Mouse (Mus musculus) liver, embryonic 14.5 days (tissue): Measurements from ENCODE around the gene 5830473C10Rik. TPM values are rescaled to one million over a fixed set of nuclear protein-coding genes. Genes with fewer than 3 reads are reported as not detected.

Experiments
- ATAC-seq: fragments of 200-750 bp; cut with Nextera tagmentation; 2 replicates; pipeline ENCODE4 v1.8.0; 2017; ENCODE audit warnings: moderate number of reproducible peaks, mild to moderate bottlenecking, moderate library complexity; ENCODE audit not compliant: insufficient read depth
- DNase-seq, 3 experiments: peaks; one replicate each; pipeline ENCODE4 v3.0.0-alpha.2; 2012 to 2013; ENCODE audit warnings: low read depth in 3 of 3, low spot score in 3 of 3
- H3K27ac ChIP-seq: fragments of 300-500 bp; sonication (generic); 2 replicates; pipeline ENCODE4 v1.5.1; 2014; ENCODE audit warnings: moderate library complexity, mild to moderate bottlenecking, control low read depth, inconsistent platforms
- H3K27me3 ChIP-seq: fragments of 300-500 bp; sonication (generic); 2 replicates; pipeline ENCODE4 v1.6.1; 2014; ENCODE audit warnings: mild to moderate bottlenecking, low read length, moderate library complexity; ENCODE audit not compliant: control insufficient read depth, insufficient read depth
- H3K36me3 ChIP-seq: fragments of 300-500 bp; sonication (generic); replicated peaks from 2 replicates; pipeline ENCODE4 v1.6.1; 2014; ENCODE audit warnings: low read depth; ENCODE audit not compliant: control insufficient read depth, insufficient read depth
- H3K4me1 ChIP-seq, 2 experiments: fragments of 200-500 bp in 1 of 2; fragments of 300-500 bp in 1 of 2; sonication (generic) in 1 of 2; replicated peaks; 2 replicates each; pipeline ENCODE4 v1.6.1; 2012 to 2014; ENCODE audit warnings: antibody characterized with exemption in 1 of 2, inconsistent platforms in 1 of 2, low read length in 1 of 2; ENCODE audit not compliant: control insufficient read depth in 2 of 2, insufficient read depth in 2 of 2
- H3K4me2 ChIP-seq: fragments of 300-500 bp; sonication (generic); 2 replicates; pipeline ENCODE4 v1.6.1; 2014; ENCODE audit warnings: low read depth, mild to moderate bottlenecking, control low read depth, moderate library complexity
- H3K4me3 ChIP-seq, 2 experiments: fragments of 200-500 bp in 1 of 2; fragments of 300-500 bp in 1 of 2; sonication (generic) in 1 of 2; 2 replicates each; pipeline ENCODE4 v1.5.1; 2012 to 2014; ENCODE audit warnings: low read depth in 2 of 2, low read length in 2 of 2, mild to moderate bottlenecking in 2 of 2, control low read depth in 1 of 2, inconsistent platforms in 1 of 2, moderate library complexity in 1 of 2; ENCODE audit not compliant: insufficient read depth in 1 of 2
- H3K9ac ChIP-seq: fragments of 300-500 bp; sonication (generic); replicated peaks from 2 replicates; pipeline ENCODE4 v1.6.1; 2014; ENCODE audit warnings: mild to moderate bottlenecking, control low read depth, moderate library complexity
- H3K9me3 ChIP-seq: fragments of 300-500 bp; sonication (generic); 2 replicates; pipeline ENCODE4 v1.6.1; 2016; ENCODE audit warnings: low read length, mixed read lengths; ENCODE audit not compliant: control insufficient read depth
- CTCF ChIP-seq: IDR thresholded peaks from 2 replicates; pipeline ENCODE4 v1.5.1; 2016; ENCODE audit warnings: antibody characterized with exemption, low read depth, control low read depth
- EP300 ChIP-seq: IDR thresholded peaks from 2 replicates; pipeline ENCODE4 v1.6.1; 2016; ENCODE audit warnings: antibody characterized with exemption, low read depth
- WGBS: fragments of 180-500 bp; shearing (Covaris S2); extraction: QIAGEN DNeasy Blood & Tissue Kit; methylation state at CpG from one replicate; pipeline ENCODE4 v1.1.7; 2014; ENCODE audit not compliant: insufficient replicate concordance; 5-methylcytosine and 5-hydroxymethylcytosine counted together
- polyA plus RNA-seq, 2 experiments: library from polyadenylated mRNA; depleted of rRNA in 1 of 2; stranded (reverse) in 1 of 2; unstranded in 1 of 2; fragments of >200 nt; fragmentation: Nextera tagmentation in 1 of 2; extraction: Ambion mirVana in 1 of 2; gene quantifications; 2 replicates each; pipeline versions ENCODE4 v1.2.1 to v1.2.3; 2012 to 2014

5830473C10Rik gene
- polyA plus RNA-seq, 2 experiments: 0.72 to 0.85 TPM

- H3K27me3 ChIP-seq: no peaks in the 10 kb centered on the region
- no peaks in the 10 kb centered on the region for H3K9me3 ChIP-seq
- H3K36me3 ChIP-seq: no peaks in the 10 kb centered on the region
- H3K4me2 ChIP-seq: no peak overlapping the region
- no peaks in the 10 kb centered on the region for H3K4me1 ChIP-seq
- no peak overlapping the region for H3K27ac ChIP-seq
- H3K4me3 ChIP-seq: no peak overlapping the region
- DNase-seq: no peak
- WGBS: 74% methylated on average over 4 of the region's 4 CpGs
- TF ChIP-seq CTCF: no peak
- TF ChIP-seq EP300: no peak
- no peak overlapping the region for H3K9ac ChIP-seq
- no peak for ATAC-seq
Observed at GRCm38 (mm10) chr5:90627423-90627822, 66.5 kb downstream of the 5830473C10Rik start.

DNA sequence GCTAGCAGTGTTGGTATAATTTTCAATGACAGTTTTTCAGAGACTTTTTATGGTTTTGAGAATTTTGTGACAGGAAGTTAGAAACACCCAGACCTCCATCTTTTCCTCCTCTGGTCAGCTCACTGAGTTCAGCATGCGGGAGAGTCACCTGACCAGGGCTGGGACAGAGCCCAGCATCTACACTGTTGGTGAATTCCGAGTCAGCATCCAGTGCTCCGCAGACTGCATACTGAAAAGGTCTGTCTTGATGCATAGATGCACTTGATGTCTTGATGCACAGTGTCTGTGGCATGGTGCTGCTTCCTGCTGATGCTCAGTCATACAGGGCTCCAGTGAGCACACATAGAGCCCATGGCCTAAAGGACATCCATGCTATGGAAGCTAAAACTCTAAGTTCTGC lies 67.1 kb downstream of the 5830473C10Rik start:
- Histone ChIP-seq H3K4me2 (no peak overlapping the region), H3K27me3 (no peaks in the 10 kb centered on the region), H3K4me3 (no peak overlapping the region), H3K4me1 (no peaks in the 10 kb centered on the region), H3K27ac (no peak overlapping the region), H3K9me3 (no peaks in the 10 kb centered on the region), H3K9ac (no peak overlapping the region), H3K36me3 (no peaks in the 10 kb centered on the region)
- no peak for ATAC-seq
- TF ChIP-seq EP300 (no peak), CTCF (no peak)
- 67% methylated on average over 3 of the region's 3 CpGs for whole genome bisulfite sequencing
- no peak for DNase-seq

DNA sequence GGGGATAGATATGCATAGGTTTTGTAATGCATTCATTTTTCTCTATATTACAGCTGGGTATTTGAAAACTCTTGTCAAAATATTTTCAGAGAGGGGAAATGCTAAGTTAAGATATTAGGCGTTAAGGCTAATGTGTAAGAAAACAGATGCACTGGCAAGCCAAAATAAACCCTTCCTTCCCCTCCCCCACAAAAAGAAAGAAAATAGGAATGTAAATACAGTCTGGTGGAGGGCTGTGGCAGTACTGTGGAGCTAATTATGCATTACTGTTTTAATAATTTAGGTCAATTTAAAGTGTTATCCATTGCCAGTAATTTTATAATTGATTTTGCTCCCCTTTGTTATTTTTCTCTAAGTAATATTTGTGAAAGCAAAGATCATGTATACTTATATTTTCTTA lies 67.6 kb downstream of the 5830473C10Rik start:
- no peak overlapping the region for H3K9ac ChIP-seq
- no peaks in the 10 kb centered on the region for H3K4me1 ChIP-seq
- no peak overlapping the region for H3K4me3 ChIP-seq
- H3K4me2 ChIP-seq: no peak overlapping the region
- no peaks in the 10 kb centered on the region for H3K27me3 ChIP-seq
- no peak for DNase-seq
- no peaks in the 10 kb centered on the region for H3K36me3 ChIP-seq
- WGBS: 43% methylated on average over 1 of the region's 1 CpGs
- H3K9me3 ChIP-seq: no peaks in the 10 kb centered on the region
- no peak overlapping the region for H3K27ac ChIP-seq
- TF ChIP-seq EP300: no peak
- ATAC-seq: no peak

GRCm38 (mm10) chr5:90634885-90635284 lies 74.0 kb downstream of the 5830473C10Rik start:
- no peak overlapping the region for H3K9ac ChIP-seq
- no peak for TF ChIP-seq CTCF
- TF ChIP-seq EP300: no peak
- H3K9me3 ChIP-seq: no peaks in the 10 kb centered on the region
- 64% methylated on average over 7 of the region's 7 CpGs for WGBS
- H3K27ac ChIP-seq: no peak overlapping the region
- H3K27me3 ChIP-seq: no peaks in the 10 kb centered on the region; the same call in 1 of the 2 replicates
- ATAC-seq: no peak
- no peaks in the 10 kb centered on the region for H3K36me3 ChIP-seq
- H3K4me2 ChIP-seq: no peak overlapping the region
- no peak overlapping the region for H3K4me3 ChIP-seq
- DNase-seq: no peak
- no peaks in the 10 kb centered on the region for H3K4me1 ChIP-seq

- Histone ChIP-seq H3K9ac (no peak within 1 kb of the TSS), H3K4me3 (peak within 1 kb of the TSS; percentile 39 to 50), H3K4me1 (no peaks in the 10 kb centered on the region), H3K9me3 (no peaks in the 10 kb centered on the region), H3K27ac (no peak within 1 kb of the TSS), H3K27me3 (no peaks in the 10 kb centered on the region; the same call in 1 of the 2 replicates), H3K4me2 (peak within 1 kb of the TSS; percentile 59), H3K36me3 (no peaks in the 10 kb centered on the region)
- ATAC-seq (peak; percentile 87), DNase-seq (peak; percentile 23 to 36 (median 34))
- WGBS: 10% methylated on average over 26 of the region's 26 CpGs
- no peak for TF ChIP-seq CTCF
- no peak for TF ChIP-seq EP300
Observed at GRCm38 (mm10) chr5:90640286-90641217, 79.6 kb downstream of the 5830473C10Rik start, which contains the start of gene Rassf6. Rassf6 (minus strand) TSS chr5:90640657.
